In the genomic region with DNA sequence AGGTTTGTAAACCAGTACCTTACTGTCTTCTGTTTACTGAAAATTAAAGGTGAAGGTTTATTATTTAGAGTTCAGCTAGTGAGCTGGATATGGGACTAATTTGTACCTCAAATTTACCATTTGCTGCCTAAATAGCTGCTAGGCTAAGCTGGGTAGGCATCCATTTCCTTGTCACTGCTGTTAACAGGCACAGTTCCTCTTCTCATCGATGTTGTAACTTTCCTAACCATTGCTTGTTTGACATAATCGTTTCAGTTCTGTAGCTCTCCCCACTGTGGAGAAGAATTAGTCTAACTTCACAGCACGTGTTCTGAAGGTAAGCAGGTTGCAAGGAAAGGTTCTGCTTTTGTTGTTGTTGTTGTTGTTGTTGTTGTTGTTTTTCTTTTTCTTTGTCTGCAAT, we compare ENCODE assay signal across 23 mouse cellular contexts. TPM values are rescaled to one million over a fixed set of nuclear protein-coding genes. Genes with fewer than 3 reads are reported as not detected.
DNase-seq lines count a peak whose midpoint lies in the region; ATAC-seq and TF ChIP-seq lines count a peak whose summit lies in the region.
"Had no signal": no experiment of that assay in that cellular context is flagged by ENCODE, and none has a peak within 500 bp of the region (broad histone marks: within the 10 kb centered on the region; RNA-seq: fewer than 3 reads in every experiment).

No protein-coding gene starts in this region.

- H3K4me3 ChIP-seq in layer of hippocampus, adult 2 months = no peak overlapping the region
- H3K4me3 ChIP-seq: embryonic facial prominence, embryonic 13.5 days; embryonic facial prominence, embryonic 15.5 days; erythroblast, embryonic 14.5 days; forebrain, embryonic 10.5 days; forebrain, embryonic 12.5 days had no signal

- peak; percentile 88 for ATAC-seq in granulocyte monocyte progenitor cell, adult 5-6 weeks (replicated peaks; ENCODE audit: poor library complexity, severe bottlenecking)
- ATAC-seq: activated CD4-positive, CD25-positive, alpha-beta regulatory T cell, adult 4 months; forebrain, embryonic 14.5 days; forebrain, embryonic 16.5 days; Patski had no signal

- H3K27ac ChIP-seq in layer of hippocampus, adult 2 months = no peak overlapping the region
- H3K27ac ChIP-seq: embryonic facial prominence, embryonic 13.5 days; forebrain, embryonic 10.5 days; forebrain, embryonic 12.5 days had no signal

- DNase-seq in 416B (ENCODE audit: low read depth) (peak; percentile 3), adipocyte (ENCODE audit: low spot score) (peak; percentile 23)
- no peak for DNase-seq in layer of hippocampus, adult 2 months (ENCODE audit: low spot score in 2 of 2)
- no peak for DNase-seq in layer of hippocampus, postnatal 25 days (ENCODE audit: extremely low spot score in 1 of 2, low spot score in 1 of 2)
- DNase-seq in ovary, postnatal 14 days (ENCODE audit: low spot score) = no peak
- DNase-seq: adrenal gland, adult 8-10 months; adrenal gland, postnatal 14 days; adrenal gland, postnatal 36 days; cerebellum, adult 11-12 months; cerebellum, adult 2 months; cerebellum, adult 9-10 months; cerebellum, postnatal 10 days; embryo, embryonic 11 days had no signal

- no peak for TF ChIP-seq CTCF in layer of hippocampus, adult 2 months (conservative IDR thresholded peaks at IDR 0.05)

RNA-seq across cellular contexts. Expression of gene Eya4, which starts 44.8 kb away (rescaled TPM):
- not detected in 2 replicates for total RNA-seq in granulocyte monocyte progenitor cell, adult 5-6 weeks (2014; fragmentation: Nextera tagmentation)
- total RNA-seq in granulocyte monocyte progenitor cell, adult 5-6 weeks (2017) = 0.09 TPM in 1 of 2 replicates, not detected in the other
- 1 to 10 TPM; 5.5 to 6.3 TPM for total RNA-seq in layer of hippocampus, adult 2 months (2021)
- total RNA-seq in layer of hippocampus, postnatal 25 days (2021) = 1 to 10 TPM; 5.5 to 5.8 TPM

Comparison
In these comparisons a context has a peak if more than half of its experiments do, and no peak if none do; other contexts are left out.
1. DNase-seq: peak in 416B (single experiment) and adipocyte (single experiment); none in layer of hippocampus, adult 2 months (0 of 2), layer of hippocampus, postnatal 25 days (0 of 2) and ovary, postnatal 14 days (single experiment).
2. RNA of gene Eya4, which starts 44.8 kb away (total RNA-seq): 5.5 to 6.3 TPM in layer of hippocampus, adult 2 months and 5.5 to 5.8 TPM in layer of hippocampus, postnatal 25 days; 0.09 TPM in granulocyte monocyte progenitor cell, adult 5-6 weeks; every median in the first group is over 4 times any median in the second.